Mouse (Mus musculus) thymus, adult 2 months (tissue): ENCODE results near the gene Phactr1. TPM values are rescaled to one million over a fixed set of nuclear protein-coding genes. Genes with fewer than 3 reads are reported as not detected.

Experiments
- DNase-seq: peaks from one replicate; pipeline ENCODE4 v3.0.0; 2021
- H3K27ac ChIP-seq: fragments of 200-500 bp; 2 replicates; pipeline ENCODE4 v1.5.1; 2012; ENCODE audit warnings: low read length, control low read depth; ENCODE audit not compliant: control insufficient read depth, insufficient read depth
- H3K27me3 ChIP-seq: fragments of 200-500 bp; 2 replicates; pipeline ENCODE4 v1.6.1; 2012; ENCODE audit warnings: mild to moderate bottlenecking, low read length, moderate library complexity, mixed read lengths; ENCODE audit not compliant: control insufficient read depth, insufficient read depth
- H3K36me3 ChIP-seq: fragments of 200-500 bp; 2 replicates; pipeline ENCODE4 v1.6.1; 2012; ENCODE audit warnings: mild to moderate bottlenecking, low read length, moderate library complexity; ENCODE audit not compliant: control insufficient read depth, insufficient read depth
- H3K4me1 ChIP-seq: fragments of 200-500 bp; replicated peaks from 2 replicates; pipeline ENCODE4 v1.6.1; 2012; ENCODE audit warnings: low read length; ENCODE audit not compliant: control insufficient read depth, insufficient read depth
- H3K4me3 ChIP-seq: fragments of 200-500 bp; 2 replicates; pipeline ENCODE4 v1.5.1; 2012; ENCODE audit warnings: mild to moderate bottlenecking, low read length, control low read depth, moderate library complexity; ENCODE audit not compliant: control insufficient read depth, insufficient read depth
- CTCF ChIP-seq: fragments of 200-500 bp; IDR thresholded peaks from 2 replicates; pipeline ENCODE4 v1.5.1; 2012; ENCODE audit warnings: mild to moderate bottlenecking, control low read depth, low read length, moderate library complexity, borderline replicate concordance; ENCODE audit not compliant: control insufficient read depth, poor library complexity, insufficient read depth; ENCODE audit errors: extremely low read depth
- POLR2A ChIP-seq: fragments of 200-500 bp; IDR thresholded peaks from 2 replicates; pipeline ENCODE4 v1.6.1; 2012; ENCODE audit warnings: mild to moderate bottlenecking, low read length, control low read depth, moderate library complexity; ENCODE audit not compliant: control insufficient read depth, poor library complexity, insufficient read depth; ENCODE audit errors: extremely low read depth
- WGBS: fragments of 180-500 bp; shearing (Covaris S2); methylation state at CpG from one replicate; pipeline ENCODE4 v1.1.7; 2018; 5-methylcytosine and 5-hydroxymethylcytosine counted together
- polyA plus RNA-seq: library from polyadenylated mRNA; depleted of rRNA; stranded (reverse); fragments of >200 nt; gene quantifications from 2 replicates; pipeline ENCODE4 v1.2.3, GENCODE M21; 2012

Gene Phactr1
- polyA plus RNA-seq, 1 experiment: 0.82 TPM

DNA sequence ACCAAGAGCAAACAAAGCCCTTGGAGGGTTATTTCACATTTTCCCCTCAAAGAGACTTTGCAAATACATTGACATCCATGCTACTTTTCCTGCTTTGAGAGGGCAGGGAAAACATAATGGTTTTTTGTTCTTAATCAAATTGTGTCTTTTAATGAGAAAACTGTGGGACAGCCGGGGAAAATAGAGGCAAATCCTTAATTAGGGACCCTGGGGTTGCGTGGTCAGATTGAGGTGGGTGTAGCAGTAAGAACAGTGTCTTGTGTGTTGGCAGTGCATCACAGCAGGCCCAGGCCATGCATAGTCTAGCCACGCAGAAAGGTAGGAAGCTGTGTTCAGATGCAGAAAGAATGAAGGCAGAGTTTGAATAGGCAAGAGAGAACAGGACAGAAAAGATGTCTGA lies 310.7 kb downstream of the Phactr1 start:
- WGBS: 93% methylated on average over 3 of the region's 3 CpGs
- H3K4me1 ChIP-seq: peaks cover 2% of the 10 kb centered on the region
- TF ChIP-seq CTCF: no peak
- no peaks in the 10 kb centered on the region for H3K27me3 ChIP-seq
- no peak for DNase-seq
- no peaks in the 10 kb centered on the region for H3K36me3 ChIP-seq
- H3K4me3 ChIP-seq: no peak overlapping the region
- H3K27ac ChIP-seq: no peak overlapping the region

DNA sequence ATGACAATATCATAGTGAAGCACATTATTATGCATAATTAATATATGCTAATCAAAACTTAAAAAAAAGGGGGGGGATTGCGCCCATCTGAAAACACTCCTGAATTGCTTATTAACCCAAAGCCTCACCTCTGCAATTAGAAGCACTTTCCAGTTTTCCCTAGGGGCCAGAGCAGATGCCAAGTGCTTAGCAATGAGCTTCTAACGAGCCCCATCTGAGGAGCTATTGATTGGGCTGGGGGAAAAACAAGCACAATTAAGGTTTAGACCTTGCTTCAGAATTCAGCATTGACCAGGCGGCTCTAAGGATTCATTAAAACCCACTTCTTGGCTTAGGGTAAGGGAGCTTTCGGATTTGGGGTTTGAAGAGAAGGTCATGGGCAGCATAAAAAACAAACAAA lies 311.9 kb downstream of the Phactr1 start:
- DNase-seq: no peak
- Histone ChIP-seq H3K27me3 (no peaks in the 10 kb centered on the region), H3K4me3 (no peak overlapping the region), H3K4me1 (no peaks in the 10 kb centered on the region; the same call in 1 of the 2 replicates), H3K27ac (no peak overlapping the region), H3K36me3 (no peaks in the 10 kb centered on the region)
- TF ChIP-seq POLR2A (no peak), CTCF (no peak)
- WGBS: 90% methylated on average over 4 of the region's 4 CpGs

DNA sequence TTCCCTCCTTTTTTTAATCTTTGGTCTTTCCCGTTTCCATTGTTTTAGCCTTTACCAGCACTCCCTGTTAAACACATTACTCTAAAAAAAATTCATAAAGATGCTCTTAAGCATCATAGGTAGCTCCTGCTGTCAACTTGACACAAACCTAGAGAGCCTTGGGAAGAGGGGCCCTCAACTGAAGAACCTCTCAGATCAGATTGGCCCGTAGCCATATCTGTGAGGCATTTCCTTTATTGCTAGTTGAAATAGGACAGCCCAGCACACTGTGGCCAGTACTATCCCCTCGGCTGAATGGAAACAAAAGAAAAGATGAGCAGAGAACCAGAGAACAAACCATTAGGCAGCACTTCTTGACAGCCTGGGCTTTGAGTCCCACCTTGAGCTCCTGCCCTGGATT lies 313.9 kb downstream of the Phactr1 start:
- TF ChIP-seq CTCF (no peak), POLR2A (no peak)
- Histone ChIP-seq H3K27ac (no peak overlapping the region), H3K4me1 (no peaks in the 10 kb centered on the region), H3K27me3 (no peaks in the 10 kb centered on the region), H3K36me3 (no peaks in the 10 kb centered on the region), H3K4me3 (no peak overlapping the region)
- DNase-seq: no peak
- 89% methylated on average over 3 of the region's 3 CpGs for WGBS

DNA sequence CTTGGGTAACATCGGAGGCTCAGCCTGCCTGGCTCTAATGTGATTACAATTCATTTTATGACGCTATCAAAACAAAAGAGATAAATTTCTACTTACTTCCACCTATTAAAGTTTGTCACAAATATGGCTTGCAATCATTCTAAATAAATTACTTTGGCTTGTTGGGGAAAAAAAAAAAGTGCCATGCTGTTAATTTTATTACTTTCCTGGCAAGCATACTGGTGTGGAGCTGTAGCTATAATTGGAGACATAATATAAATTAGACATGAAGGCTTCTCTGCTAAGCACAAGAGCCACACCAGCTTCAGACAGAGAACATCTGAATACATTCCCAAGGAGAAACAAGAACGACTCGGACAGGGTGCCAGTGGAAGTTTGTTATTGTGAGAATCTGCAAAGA lies 315.8 kb downstream of the Phactr1 start:
- H3K27ac ChIP-seq: no peak overlapping the region
- 87% methylated on average over 4 of the region's 4 CpGs for WGBS
- H3K27me3 ChIP-seq: no peaks in the 10 kb centered on the region
- H3K4me1 ChIP-seq: no peaks in the 10 kb centered on the region
- DNase-seq: no peak
- no peaks in the 10 kb centered on the region for H3K36me3 ChIP-seq
- H3K4me3 ChIP-seq: no peak overlapping the region
- no peak for TF ChIP-seq POLR2A
- TF ChIP-seq CTCF: no peak

DNA sequence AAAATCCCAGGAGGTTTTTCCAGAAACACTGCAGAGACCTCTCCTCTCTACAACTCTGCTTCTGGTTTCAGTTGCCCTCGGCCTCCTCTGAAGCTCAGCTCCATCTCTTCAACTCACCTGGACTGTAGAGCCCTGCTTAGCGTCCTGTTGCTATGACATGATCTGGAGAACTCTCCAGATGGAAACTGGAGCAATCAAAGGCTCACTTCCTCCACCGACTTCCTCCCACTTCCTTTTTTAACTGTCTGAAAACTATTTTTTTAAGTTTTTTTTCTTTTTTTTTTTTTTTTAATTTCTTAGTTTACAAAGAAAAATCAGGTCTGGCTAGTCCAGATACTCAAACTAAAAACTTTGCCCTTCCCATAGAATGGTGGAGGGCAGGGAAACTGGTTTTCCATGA lies 318.9 kb downstream of the Phactr1 start:
- DNase-seq: no peak
- 60% methylated on average over 3 of the region's 3 CpGs for WGBS
- no peaks in the 10 kb centered on the region for H3K27me3 ChIP-seq
- H3K4me3 ChIP-seq: no peak overlapping the region
- H3K4me1 ChIP-seq: no peaks in the 10 kb centered on the region
- TF ChIP-seq POLR2A (no peak), CTCF (no peak)
- H3K27ac ChIP-seq: no peak overlapping the region
- H3K36me3 ChIP-seq: no peaks in the 10 kb centered on the region

DNA sequence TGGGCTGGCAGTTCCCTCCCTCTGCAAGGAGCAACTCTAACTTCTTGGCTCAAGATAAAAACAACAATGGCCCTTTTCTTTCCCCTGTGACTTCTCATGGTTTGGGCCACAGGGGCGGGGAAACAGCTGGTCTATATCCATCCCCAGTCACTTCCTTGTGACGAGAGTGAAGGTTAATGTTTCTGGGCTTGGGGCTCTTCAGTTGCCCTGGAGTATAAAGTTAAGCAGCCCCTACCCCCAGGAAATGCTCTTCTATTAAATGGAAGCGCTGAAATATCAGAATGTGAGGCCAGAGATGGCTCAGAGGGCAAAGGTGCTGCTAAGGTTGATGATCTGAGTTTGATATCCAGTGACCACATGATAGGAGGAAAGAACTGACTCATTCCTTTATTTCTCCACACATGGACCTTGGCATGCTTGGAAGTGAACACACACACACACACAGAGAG lies 324.7 kb downstream of the Phactr1 start:
- Histone ChIP-seq H3K27me3 (no peaks in the 10 kb centered on the region), H3K36me3 (no peaks in the 10 kb centered on the region), H3K4me1 (no peaks in the 10 kb centered on the region), H3K27ac (no peak overlapping the region), H3K4me3 (no peak overlapping the region)
- DNase-seq: no peak
- WGBS: 61% methylated on average over 3 of the region's 3 CpGs
- TF ChIP-seq POLR2A: no peak
- no peak for TF ChIP-seq CTCF

DNA sequence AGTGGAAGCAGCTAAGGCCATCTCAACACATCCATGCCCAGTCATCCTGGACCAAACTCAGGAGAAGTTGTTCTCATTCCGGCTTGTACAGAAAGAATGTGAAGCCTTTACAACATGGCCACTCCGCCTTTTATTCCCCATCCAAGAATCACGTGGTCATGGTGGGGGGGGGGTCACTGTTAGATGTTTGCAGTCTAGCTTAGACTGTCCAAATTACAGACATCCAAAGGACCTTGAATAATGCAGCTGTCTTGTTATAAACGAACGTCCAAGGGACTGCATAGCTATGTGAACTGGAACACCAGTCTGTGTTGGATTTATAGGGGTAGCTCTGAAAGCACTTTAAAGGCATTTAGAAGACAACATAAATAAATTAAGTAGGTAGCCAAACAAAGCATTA lies 328.0 kb downstream of the Phactr1 start:
- no peaks in the 10 kb centered on the region for H3K27me3 ChIP-seq
- H3K27ac ChIP-seq: no peak overlapping the region
- DNase-seq: no peak
- TF ChIP-seq POLR2A: no peak
- no peak for TF ChIP-seq CTCF
- no peaks in the 10 kb centered on the region for H3K36me3 ChIP-seq
- H3K4me1 ChIP-seq: no peaks in the 10 kb centered on the region
- WGBS: 86% methylated on average over 5 of the region's 5 CpGs
- no peak overlapping the region for H3K4me3 ChIP-seq
